Mouse (Mus musculus) forebrain, postnatal 0 days (tissue): ENCODE results near the gene Zfp536. TPM values are rescaled to one million over a fixed set of nuclear protein-coding genes. Genes with fewer than 3 reads are reported as not detected.
A peak's percentile ranks its signal among the peaks of the same experiment; 100 is the strongest.

ENCODE experiments used
- ATAC-seq: fragments of 200-750 bp; cut with Nextera tagmentation; 2 replicates; pipeline ENCODE4 v1.8.0; 2017; ENCODE audit warnings: mild to moderate bottlenecking, moderate library complexity
- DNase-seq: peaks from one replicate; pipeline ENCODE4 v3.0.0-alpha.2; 2015
- H3K27ac ChIP-seq: fragments of 300-500 bp; sonication (generic); 2 replicates; pipeline ENCODE4 v1.5.1; 2014; ENCODE audit warnings: low read depth, mild to moderate bottlenecking, antibody characterized with exemption, low read length, moderate library complexity, mixed read lengths
- H3K27me3 ChIP-seq: fragments of 300-500 bp; sonication (generic); 2 replicates; pipeline ENCODE4 v1.6.1; 2014; ENCODE audit warnings: mild to moderate bottlenecking, low read length, mixed read lengths; ENCODE audit not compliant: insufficient read depth
- H3K36me3 ChIP-seq: fragments of 300-500 bp; sonication (generic); 2 replicates; pipeline ENCODE4 v1.6.1; 2014; ENCODE audit warnings: mild to moderate bottlenecking, moderate library complexity; ENCODE audit not compliant: insufficient read depth
- H3K4me1 ChIP-seq: fragments of 300-500 bp; sonication (generic); 2 replicates; pipeline ENCODE4 v1.6.1; 2014; ENCODE audit warnings: antibody characterized with exemption; ENCODE audit not compliant: insufficient read depth
- H3K4me2 ChIP-seq: fragments of 300-500 bp; sonication (generic); 2 replicates; pipeline ENCODE4 v1.6.1; 2014; ENCODE audit warnings: low read depth, mild to moderate bottlenecking, moderate library complexity
- H3K4me3 ChIP-seq: fragments of 300-500 bp; sonication (generic); 2 replicates; pipeline ENCODE4 v1.5.1; 2014; ENCODE audit warnings: low read depth, low read length, mixed read lengths
- H3K9ac ChIP-seq: fragments of 300-500 bp; sonication (generic); 2 replicates; pipeline ENCODE4 v1.6.1; 2014; ENCODE audit warnings: mild to moderate bottlenecking
- H3K9me3 ChIP-seq: fragments of 300-500 bp; sonication (generic); 2 replicates; pipeline ENCODE4 v1.6.1; 2016; ENCODE audit warnings: low read length
- CTCF ChIP-seq: sonication (generic); IDR thresholded peaks from 2 replicates; pipeline ENCODE4 v1.5.1; 2016; ENCODE audit warnings: antibody characterized with exemption, control low read depth, low read depth
- WGBS: fragments of 180-500 bp; shearing (Covaris S2); extraction: QIAGEN DNeasy Blood & Tissue Kit; methylation state at CpG from one replicate; pipeline ENCODE4 v1.1.7; 2014; 5-methylcytosine and 5-hydroxymethylcytosine counted together
- polyA plus RNA-seq: library from polyadenylated mRNA; unstranded; fragments of >200 nt; fragmentation: Nextera tagmentation; extraction: Ambion mirVana; gene quantifications from 2 replicates; pipeline ENCODE4 v1.2.1, GENCODE M21; 2015
- total RNA-seq: library from RNA; depleted of rRNA; stranded (reverse); fragments of >200 nt; gene quantifications from 2 replicates; pipeline ENCODE4 v1.2.3, GENCODE M21; 2014

Zfp536 gene
- total and polyA plus RNA-seq, 2 experiments from 2014 or later = 17.0 to 34.9 TPM

GRCm38 (mm10) chr7:37771491-37772375, 1.7 kb downstream of the Zfp536 start:
- Histone ChIP-seq H3K27me3 (peaks cover 10% of the 10 kb centered on the region; the same call in 1 of the 2 replicates), H3K4me2 (peak overlapping the region; percentile 99), H3K36me3 (no peaks in the 10 kb centered on the region), H3K4me1 (0 out of 2 replicates have a peak, but pooled peaks cover 10% of the 10 kb centered on the region), H3K9ac (peak overlapping the region; percentile 52), H3K4me3 (peak overlapping the region; percentile 58), H3K27ac (peak overlapping the region; percentile 72), H3K9me3 (no peaks in the 10 kb centered on the region)
- under 1% methylated on average over 71 of the region's 75 CpGs for WGBS
- DNase-seq (peak; percentile 52), ATAC-seq (peak; percentile 15; the same call in 1 of the 2 replicates)
- no peak for TF ChIP-seq CTCF

DNA sequence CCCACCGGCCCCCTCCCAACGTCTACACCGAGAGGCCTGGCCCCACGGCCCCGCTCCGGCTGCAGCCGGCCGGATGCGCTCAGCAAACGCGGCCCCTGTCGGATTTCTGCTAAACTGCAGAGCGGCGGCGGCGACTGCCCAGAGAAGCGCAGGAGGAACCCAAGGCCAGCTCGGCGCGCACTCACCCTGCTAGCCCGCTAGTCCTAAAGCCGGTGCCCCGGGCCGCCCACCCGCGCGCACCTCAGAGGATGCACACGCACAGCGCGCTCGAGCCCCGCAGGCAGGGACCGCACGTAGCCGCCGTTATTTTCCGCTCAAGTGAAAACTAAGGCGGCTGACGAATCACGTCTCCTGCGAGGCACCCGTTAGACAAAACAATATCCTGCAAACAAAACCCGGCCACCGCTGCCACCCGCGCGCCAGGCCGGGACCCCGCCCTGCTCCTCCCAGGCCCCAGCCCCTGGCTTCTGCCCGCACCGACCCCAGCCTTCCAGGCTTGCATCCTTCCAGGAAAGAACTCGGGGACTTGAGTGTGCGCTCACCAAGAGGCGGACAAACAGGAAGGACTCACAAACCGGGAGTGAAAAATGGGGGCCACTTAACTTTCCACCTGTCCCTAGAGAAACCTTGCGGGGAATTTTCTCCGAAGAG, 2.9 kb downstream of the Zfp536 start:
- under 1% methylated on average over 56 of the region's 57 CpGs for WGBS
- Histone ChIP-seq H3K9ac (peak overlapping the region; percentile 56), H3K4me3 (peak overlapping the region; percentile 58), H3K36me3 (no peaks in the 10 kb centered on the region), H3K27ac (peak overlapping the region; percentile 54), H3K27me3 (peaks cover 10% of the 10 kb centered on the region; the same call in 1 of the 2 replicates), H3K4me1 (0 out of 2 replicates have a peak, but pooled peaks cover 10% of the 10 kb centered on the region), H3K9me3 (no peaks in the 10 kb centered on the region), H3K4me2 (peak overlapping the region; percentile 99)
- TF ChIP-seq CTCF = peak; percentile 80
- DNase-seq (peak; percentile 79), ATAC-seq (peak; percentile 85)

DNA sequence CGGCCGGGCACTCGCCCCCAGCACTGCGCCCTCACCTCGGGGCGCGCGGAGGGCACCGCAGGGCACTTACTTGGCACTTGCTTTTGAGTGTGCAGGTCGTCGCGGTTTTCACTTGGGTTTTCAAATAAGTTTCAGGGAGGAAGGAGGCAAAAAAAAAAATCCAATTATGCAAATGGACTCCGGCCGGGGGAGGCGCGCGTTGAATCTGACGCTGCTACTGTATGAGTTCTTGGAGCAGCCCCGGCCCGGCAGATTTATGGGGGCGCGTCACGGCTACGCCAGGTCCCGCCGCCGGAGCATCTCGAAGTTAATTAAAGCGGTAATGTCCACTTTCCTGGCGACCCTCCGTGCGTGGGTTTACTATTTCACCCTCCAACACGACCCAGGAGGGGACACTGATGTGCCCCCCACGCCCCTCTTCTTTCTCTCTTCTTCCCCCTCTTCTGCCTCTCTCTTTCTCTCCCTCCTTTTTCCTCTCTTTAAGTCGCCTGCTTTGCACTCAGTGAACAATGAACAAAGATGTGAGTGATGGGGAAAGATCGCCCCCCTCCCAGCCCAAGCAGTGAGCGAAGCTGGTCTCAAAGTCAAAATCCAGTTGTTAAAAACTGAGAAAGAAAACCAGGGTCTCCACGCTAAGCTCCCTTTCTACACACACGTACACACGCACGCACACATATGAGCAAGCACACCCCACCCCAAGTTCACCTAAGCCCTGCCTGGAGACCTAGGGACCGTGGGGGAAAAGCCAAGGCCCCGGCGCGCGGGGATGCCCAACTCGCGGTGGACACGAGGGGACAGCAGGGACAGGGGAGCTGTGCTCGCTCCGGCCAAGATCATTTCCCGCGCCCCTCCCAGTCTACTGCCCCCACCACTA, 3.7 kb downstream of the Zfp536 start:
- DNase-seq (peak; percentile 37), ATAC-seq (peak; percentile 37)
- no peaks in the 10 kb centered on the region for H3K36me3 ChIP-seq
- TF ChIP-seq CTCF = no peak
- under 1% methylated on average over 53 of the region's 53 CpGs for WGBS
- peaks cover 2% of the 10 kb centered on the region; the same call in 1 of the 2 replicates for H3K27me3 ChIP-seq
- peak overlapping the region; percentile 99 for H3K4me2 ChIP-seq
- H3K9me3 ChIP-seq = no peaks in the 10 kb centered on the region
- H3K27ac ChIP-seq = peak overlapping the region; percentile 54
- 0 out of 2 replicates have a peak, but pooled peaks cover 10% of the 10 kb centered on the region for H3K4me1 ChIP-seq
- H3K4me3 ChIP-seq = peak overlapping the region; percentile 58
- H3K9ac ChIP-seq = peak overlapping the region; percentile 56

DNA sequence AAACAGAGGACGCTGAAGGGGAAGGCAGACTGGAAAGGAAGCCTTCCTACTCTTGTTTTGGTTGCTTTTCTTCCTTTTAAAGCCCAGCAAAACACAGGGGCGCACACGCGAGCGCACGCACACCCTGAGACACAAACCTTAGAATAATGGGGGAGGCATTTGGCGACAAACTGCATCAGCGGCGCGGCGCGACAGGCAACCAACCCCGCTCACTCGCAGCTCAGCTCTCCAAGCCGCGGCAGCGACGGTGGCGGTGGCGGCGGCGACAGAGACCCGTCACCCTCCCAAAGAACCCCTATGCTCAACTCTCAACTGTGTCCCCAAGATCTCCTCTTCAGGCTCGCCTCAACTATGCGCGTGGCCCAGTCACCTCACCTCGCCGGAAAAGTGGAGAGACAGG, 4.4 kb downstream of the Zfp536 start:
- WGBS = under 1% methylated on average over 28 of the region's 28 CpGs

DNA sequence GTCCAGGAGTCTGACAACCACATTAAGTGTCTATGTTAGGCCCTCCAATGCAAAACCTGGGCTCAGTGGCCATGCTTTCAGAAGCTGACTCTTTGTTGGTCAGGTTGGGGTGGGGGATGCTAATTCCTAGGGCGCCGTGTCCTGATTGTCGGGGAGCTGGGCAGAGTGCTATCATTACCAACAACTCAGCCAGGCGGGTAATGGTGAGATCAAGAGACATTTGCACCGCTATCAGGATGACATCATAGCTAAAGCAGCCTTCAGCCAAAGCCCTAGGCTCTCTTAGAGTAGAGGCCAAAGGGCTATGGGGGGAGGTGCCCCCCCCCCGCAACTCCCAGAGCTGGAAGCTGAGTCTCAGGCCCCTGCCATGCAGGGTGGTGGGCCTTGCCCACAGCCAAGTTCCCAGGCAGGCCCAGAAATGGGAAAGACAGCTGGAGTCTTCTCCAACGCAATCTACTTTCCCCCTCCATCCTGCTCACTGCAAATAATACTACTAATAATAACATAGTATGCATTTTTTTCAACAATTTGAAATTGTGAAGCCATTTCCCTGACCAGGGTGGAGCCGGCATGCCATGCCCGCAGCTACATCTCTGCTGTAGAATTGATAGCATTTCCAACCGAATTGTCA, 5.0 kb downstream of the Zfp536 start:
- Histone ChIP-seq H3K36me3 (no peaks in the 10 kb centered on the region), H3K4me3 (peak overlapping the region; percentile 58), H3K9me3 (no peaks in the 10 kb centered on the region), H3K27ac (no peak overlapping the region), H3K4me2 (peak overlapping the region; percentile 99), H3K4me1 (0 out of 2 replicates have a peak, but pooled peaks cover 10% of the 10 kb centered on the region), H3K9ac (peak overlapping the region; percentile 56), H3K27me3 (no peaks in the 10 kb centered on the region)
- DNase-seq (no peak), ATAC-seq (no peak)
- TF ChIP-seq CTCF = no peak
- whole genome bisulfite sequencing = 9% methylated on average over 10 of the region's 10 CpGs

More for the DNA sequence above, 4.4 kb downstream of the Zfp536 start:
- H3K4me2 ChIP-seq = peak overlapping the region; percentile 99
- no peaks in the 10 kb centered on the region for H3K36me3 ChIP-seq
- no peak for TF ChIP-seq CTCF
- H3K4me1 ChIP-seq = 0 out of 2 replicates have a peak, but pooled peaks cover 10% of the 10 kb centered on the region
- ATAC-seq (no peak), DNase-seq (peak; percentile 50)
- peak overlapping the region; percentile 56 for H3K9ac ChIP-seq
- peak overlapping the region; percentile 58 for H3K4me3 ChIP-seq
- no peak overlapping the region for H3K27ac ChIP-seq
- H3K27me3 ChIP-seq = no peaks in the 10 kb centered on the region
- no peaks in the 10 kb centered on the region for H3K9me3 ChIP-seq

- WGBS = 92% methylated on average over 5 of the region's 5 CpGs
- TF ChIP-seq CTCF = no peak
- Histone ChIP-seq H3K27me3 (no peaks in the 10 kb centered on the region), H3K27ac (no peak overlapping the region), H3K9ac (no peak overlapping the region), H3K9me3 (no peaks in the 10 kb centered on the region), H3K36me3 (no peaks in the 10 kb centered on the region), H3K4me2 (no peak overlapping the region), H3K4me1 (no peaks in the 10 kb centered on the region), H3K4me3 (no peak overlapping the region)
- DNase-seq (no peak), ATAC-seq (no peak)
Measured at GRCm38 (mm10) chr7:37758886-37759285, 14.6 kb downstream of the Zfp536 start.
